Mouse (Mus musculus): Measurements from ENCODE around the gene Ctnna2.

Ctnna2 gene

DNA sequence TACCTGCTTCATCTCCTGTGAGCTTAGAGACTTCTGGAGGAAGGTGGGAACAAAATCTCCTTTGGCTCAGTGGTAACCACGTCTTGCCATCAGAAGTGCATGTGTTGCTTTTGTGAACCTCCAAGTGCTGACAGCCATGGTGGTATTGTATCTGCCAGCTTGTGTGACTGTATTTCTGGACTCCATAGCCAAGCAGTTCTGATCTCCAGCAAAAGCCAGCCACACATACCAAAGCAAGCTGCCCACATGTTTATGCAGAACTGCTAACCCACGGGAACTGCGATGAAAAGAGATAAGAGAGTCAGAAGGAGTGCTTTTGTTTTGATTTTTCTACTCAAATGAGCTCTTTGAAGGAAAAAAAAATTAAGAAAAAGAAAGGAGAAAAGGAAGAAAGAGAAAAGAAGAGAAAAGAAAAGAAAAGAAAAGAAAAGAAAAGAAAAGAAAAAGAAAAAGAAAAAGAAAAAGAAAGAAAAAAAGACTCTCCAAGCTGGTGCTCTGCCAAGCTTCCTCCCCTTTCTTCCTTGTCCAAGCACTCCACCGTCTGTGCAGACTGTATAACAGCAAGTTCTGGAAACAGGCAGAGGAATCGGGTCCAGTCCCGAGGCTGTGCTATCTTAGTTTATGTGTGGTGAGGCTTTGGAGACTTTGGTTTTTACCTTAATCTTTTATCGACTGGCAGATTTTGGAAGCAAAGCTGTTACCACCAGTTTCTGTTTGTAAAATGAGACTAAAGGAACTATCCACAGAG is 722.0 kb downstream of the Ctnna2 start:
- DNase-seq (ENCODE audit: low read depth, low spot score): no peak
- Histone ChIP-seq H3K36me3 (ENCODE audit: control insufficient read depth, insufficient read depth, low read length, poor library complexity, severe bottlenecking) (no peaks in the 10 kb centered on the region), H3K27me3 (ENCODE audit: control insufficient read depth, insufficient read depth, low read length, poor library complexity, severe bottlenecking) (no peaks in the 10 kb centered on the region)

DNA sequence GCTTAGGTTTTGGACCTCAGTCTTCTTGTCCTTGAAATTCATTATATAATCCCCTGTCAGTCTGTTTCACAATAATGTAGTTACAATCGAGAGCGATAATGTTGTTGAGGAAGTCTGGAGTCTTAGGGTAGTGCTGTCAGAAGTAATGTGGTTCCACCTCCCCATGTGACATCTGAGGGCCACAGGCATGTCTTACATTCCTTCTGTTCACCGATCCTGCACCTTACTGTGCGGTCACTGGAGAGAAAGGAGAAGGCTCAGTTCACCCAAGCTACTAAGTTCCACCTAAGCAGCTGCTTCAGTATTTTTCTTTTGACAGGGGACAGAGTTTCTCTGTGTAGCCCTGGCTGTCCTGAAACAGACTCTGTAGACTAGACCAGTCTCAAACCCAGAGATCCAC is 723.2 kb downstream of the Ctnna2 start:
- no peak for DNase-seq (ENCODE audit: low read depth, low spot score)
- H3K27me3 ChIP-seq (ENCODE audit: control insufficient read depth, insufficient read depth, low read length, poor library complexity, severe bottlenecking): no peaks in the 10 kb centered on the region
- no peaks in the 10 kb centered on the region for H3K36me3 ChIP-seq (ENCODE audit: control insufficient read depth, insufficient read depth, low read length, poor library complexity, severe bottlenecking)

DNA sequence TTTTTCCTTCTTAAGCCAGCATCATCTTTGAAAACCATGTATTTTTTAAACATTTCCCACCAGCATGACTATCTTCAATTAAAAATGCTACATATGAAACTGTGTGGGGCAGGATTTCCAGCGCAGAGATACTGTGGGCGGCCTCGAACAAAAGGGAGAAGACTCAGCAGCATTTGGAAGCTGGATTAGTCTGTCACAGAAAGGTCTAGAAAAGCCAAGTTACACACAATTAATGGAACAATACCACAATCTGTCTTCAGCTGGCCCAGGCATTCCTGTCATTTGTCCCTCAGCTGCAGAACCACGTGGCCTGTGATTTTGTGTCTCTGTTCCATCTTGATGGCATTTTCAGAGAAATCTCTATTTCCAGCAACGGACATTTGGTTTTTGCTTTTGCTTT is 726.0 kb downstream of the Ctnna2 start:
- no peak for DNase-seq (ENCODE audit: low read depth, low spot score)
- H3K36me3 ChIP-seq (ENCODE audit: control insufficient read depth, insufficient read depth, low read length, poor library complexity, severe bottlenecking): no peaks in the 10 kb centered on the region
- no peaks in the 10 kb centered on the region for H3K27me3 ChIP-seq (ENCODE audit: control insufficient read depth, insufficient read depth, low read length, poor library complexity, severe bottlenecking)

DNA sequence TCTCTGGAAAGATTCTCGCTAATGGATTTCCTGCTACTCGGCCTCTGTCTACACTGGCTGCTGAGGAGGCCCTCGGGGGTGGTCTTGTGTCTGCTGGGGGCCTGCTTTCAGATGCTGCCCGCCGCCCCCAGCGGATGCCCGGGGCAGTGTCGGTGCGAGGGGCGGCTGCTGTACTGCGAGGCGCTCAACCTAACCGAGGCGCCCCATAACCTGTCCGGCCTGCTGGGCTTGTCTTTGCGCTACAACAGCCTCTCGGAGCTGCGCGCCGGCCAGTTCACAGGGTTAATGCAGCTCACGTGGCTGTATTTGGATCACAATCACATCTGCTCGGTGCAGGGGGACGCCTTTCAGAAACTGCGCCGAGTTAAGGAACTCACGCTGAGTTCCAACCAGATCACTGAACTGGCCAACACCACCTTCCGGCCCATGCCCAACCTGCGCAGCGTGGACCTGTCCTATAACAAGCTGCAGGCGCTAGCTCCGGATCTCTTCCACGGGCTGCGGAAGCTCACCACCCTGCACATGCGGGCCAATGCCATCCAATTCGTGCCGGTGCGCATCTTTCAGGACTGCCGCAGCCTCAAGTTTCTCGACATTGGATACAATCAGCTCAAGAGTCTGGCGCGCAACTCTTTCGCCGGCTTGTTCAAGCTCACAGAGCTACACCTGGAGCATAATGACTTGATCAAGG is 735.8 kb downstream of the Ctnna2 start:
- DNase-seq (ENCODE audit: low read depth, low spot score): no peak
- Histone ChIP-seq H3K27me3 (ENCODE audit: control insufficient read depth, insufficient read depth, low read length, poor library complexity, severe bottlenecking) (no peaks in the 10 kb centered on the region), H3K36me3 (ENCODE audit: control insufficient read depth, insufficient read depth, low read length, poor library complexity, severe bottlenecking) (no peaks in the 10 kb centered on the region)

DNA sequence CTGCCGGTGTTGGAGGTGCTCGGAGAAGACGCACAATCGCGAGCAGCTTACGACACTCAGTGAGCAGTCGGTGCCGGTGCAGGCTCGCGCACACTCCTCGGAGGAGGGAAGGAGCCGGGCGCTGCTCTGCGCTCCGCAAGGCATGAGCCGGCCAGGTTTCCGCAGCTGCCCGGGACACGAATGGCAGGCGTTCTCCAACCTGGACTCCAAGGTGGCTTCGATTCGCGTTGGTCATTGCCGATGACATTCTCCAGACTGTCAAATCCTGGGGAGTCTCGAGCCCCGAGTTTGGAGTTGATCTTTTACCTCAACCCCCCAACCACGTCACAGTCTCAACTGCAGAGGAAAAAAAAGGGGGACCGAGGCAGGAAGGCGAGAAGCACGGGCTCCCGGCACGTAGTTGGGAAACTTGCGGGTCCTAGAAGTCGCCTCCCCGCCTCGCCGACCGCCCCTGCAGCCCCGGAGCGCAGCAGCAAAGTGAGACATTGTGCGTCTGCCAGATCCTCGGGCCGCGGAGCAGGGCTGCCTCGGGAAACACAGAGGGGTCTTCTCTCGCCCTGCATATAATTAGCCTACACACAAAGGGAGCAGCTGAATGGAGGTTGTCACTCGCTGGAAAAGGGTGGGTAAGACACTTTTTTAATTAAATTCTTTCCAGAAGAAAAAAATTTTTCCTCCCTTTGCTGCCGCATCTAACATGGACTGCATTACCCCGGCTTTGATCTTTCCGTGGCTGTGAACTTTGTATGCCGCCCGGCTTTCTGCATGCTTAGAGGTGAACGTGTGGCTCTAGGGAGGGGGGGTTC is 736.7 kb downstream of the Ctnna2 start, which contains the start of gene Lrrtm1:
Gene Lrrtm1, plus strand, starts transcription at position 89 of the 806 bp plus-strand sequence.
- Histone ChIP-seq H3K36me3 (ENCODE audit: control insufficient read depth, insufficient read depth, low read length, poor library complexity, severe bottlenecking) (no peaks in the 10 kb centered on the region), H3K27me3 (ENCODE audit: control insufficient read depth, insufficient read depth, low read length, poor library complexity, severe bottlenecking) (no peaks in the 10 kb centered on the region)
- DNase-seq (ENCODE audit: low read depth, low spot score): no peak

DNA sequence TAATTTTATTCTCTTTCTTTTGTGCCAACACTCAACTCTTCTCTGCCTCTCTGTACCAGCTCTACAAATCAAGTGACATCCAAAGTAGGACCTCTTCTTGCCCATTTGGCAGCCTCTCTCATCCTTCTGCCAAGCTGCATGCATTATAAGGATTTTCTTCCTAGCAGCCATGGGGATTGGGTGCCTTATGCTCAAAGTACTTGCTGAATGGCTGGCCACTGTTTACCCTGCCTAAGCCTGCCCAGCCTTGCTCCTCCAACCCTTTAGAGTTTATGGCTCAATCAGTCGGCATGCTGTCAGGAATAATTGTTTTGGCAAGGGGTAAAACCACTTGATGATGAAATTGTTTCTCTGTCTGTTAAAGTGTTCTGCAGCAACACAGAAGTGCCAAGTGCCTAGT is 739.1 kb downstream of the Ctnna2 start:
- Histone ChIP-seq H3K36me3 (ENCODE audit: control insufficient read depth, insufficient read depth, low read length, poor library complexity, severe bottlenecking) (no peaks in the 10 kb centered on the region), H3K27me3 (ENCODE audit: control insufficient read depth, insufficient read depth, low read length, poor library complexity, severe bottlenecking) (no peaks in the 10 kb centered on the region)
- no peak for DNase-seq (ENCODE audit: low read depth, low spot score)

DNA sequence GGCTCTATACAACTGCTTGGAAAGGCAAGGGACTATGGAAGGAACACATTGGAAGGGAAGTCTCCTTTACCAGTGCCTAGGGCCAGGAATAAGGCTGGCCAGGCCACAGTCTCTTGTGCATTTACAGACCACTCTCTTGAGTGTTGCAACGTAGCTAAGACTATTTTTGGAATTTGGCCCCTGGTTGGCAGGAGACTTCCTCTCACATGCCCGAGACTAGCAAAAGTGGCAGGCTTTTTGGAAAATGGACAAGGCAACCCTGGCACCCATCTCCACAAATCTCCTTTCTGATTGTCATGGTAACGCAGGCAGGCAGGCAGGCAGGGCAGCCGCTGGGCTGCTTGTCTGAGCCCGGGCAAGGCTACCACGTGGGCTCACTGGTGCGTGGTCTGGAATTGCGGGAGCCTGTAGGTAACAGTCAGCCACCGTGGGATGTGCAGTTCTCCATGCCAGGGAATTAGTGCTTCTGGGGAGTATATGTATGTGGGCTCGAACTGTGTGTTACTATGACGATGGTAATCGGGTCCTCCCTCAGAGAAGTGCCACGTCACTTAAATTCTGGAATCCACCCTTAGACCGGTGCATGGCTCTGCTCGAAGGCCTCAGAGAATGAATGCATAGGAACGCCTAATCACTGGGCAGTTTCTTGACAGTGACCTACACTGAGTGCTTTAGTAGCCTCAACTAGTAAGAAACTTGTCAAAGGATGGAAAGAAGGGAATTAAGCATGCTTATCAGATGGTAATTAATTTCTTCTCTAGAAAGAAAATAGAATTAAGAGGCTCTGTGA is 756.5 kb downstream of the Ctnna2 start:
- no peaks in the 10 kb centered on the region for H3K36me3 ChIP-seq (ENCODE audit: control insufficient read depth, insufficient read depth, low read length, poor library complexity, severe bottlenecking)
- H3K27me3 ChIP-seq (ENCODE audit: control insufficient read depth, insufficient read depth, low read length, poor library complexity, severe bottlenecking): no peaks in the 10 kb centered on the region
- DNase-seq (ENCODE audit: low read depth, low spot score): no peak

DNA sequence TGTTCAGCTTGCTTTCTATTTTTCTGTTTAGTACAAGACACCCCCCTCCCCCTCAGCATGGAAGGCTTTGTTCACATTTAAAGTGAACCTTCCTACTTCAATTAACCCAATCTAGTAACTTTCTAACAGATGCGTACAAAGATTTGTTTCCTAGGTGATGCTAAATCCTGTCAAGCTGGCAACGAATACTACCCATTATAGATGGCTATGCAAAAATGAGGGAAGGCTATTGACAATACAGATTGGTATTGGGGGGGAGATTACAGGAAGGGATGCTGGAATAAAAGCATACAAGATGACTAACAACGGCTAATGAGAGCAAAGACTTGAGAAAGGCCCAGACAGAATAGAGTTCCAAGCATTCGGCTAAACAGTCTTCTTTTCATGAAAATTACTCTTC is 758.7 kb downstream of the Ctnna2 start:
- Histone ChIP-seq H3K27me3 (ENCODE audit: control insufficient read depth, insufficient read depth, low read length, poor library complexity, severe bottlenecking) (no peaks in the 10 kb centered on the region), H3K36me3 (ENCODE audit: control insufficient read depth, insufficient read depth, low read length, poor library complexity, severe bottlenecking) (no peaks in the 10 kb centered on the region)
- DNase-seq (ENCODE audit: low read depth, low spot score): no peak

DNA sequence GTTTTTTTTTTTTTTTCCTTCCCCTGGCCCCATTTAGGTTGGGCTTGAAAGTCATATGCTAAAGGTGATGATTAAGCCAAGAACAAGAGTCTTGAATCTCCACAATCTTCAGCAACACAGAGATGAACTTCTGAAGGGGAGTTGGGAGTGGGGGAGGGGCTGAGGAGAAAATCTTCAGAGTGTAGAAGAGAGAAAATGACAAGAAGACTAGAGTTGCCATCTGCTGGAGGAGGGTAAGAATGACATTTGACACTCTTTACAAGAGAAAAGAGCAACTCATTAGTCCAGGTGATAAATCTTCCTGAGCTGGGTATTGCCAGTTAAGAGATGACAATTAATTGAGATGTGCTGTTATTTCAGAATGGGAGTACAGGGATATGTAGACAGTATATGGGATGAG is 760.6 kb downstream of the Ctnna2 start:
- no peak for DNase-seq (ENCODE audit: low read depth, low spot score)
- Histone ChIP-seq H3K27me3 (ENCODE audit: control insufficient read depth, insufficient read depth, low read length, poor library complexity, severe bottlenecking) (no peaks in the 10 kb centered on the region), H3K36me3 (ENCODE audit: control insufficient read depth, insufficient read depth, low read length, poor library complexity, severe bottlenecking) (no peaks in the 10 kb centered on the region)

DNA sequence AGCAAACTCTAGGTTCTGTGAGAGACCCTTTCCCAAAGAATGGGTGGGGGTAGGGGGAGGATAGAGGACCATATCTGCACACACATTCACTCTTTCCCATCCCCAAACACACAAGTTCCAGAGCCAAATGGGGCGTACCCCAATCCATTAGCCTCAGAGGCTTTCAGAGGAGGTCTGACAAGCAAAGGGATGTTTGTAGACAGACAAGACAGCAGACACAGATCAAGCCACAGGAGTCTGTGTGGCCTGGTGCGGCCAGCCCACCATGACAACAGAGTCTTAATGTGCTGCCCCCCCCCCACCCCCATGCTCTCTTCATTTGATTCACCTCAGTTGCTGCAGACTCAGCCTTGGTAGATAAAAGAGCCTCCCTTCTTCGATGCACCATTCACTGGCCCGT is 764.2 kb downstream of the Ctnna2 start:
- DNase-seq (ENCODE audit: low read depth, low spot score): no peak
- no peaks in the 10 kb centered on the region for H3K27me3 ChIP-seq (ENCODE audit: control insufficient read depth, insufficient read depth, low read length, poor library complexity, severe bottlenecking)
- no peaks in the 10 kb centered on the region for H3K36me3 ChIP-seq (ENCODE audit: control insufficient read depth, insufficient read depth, low read length, poor library complexity, severe bottlenecking)

DNA sequence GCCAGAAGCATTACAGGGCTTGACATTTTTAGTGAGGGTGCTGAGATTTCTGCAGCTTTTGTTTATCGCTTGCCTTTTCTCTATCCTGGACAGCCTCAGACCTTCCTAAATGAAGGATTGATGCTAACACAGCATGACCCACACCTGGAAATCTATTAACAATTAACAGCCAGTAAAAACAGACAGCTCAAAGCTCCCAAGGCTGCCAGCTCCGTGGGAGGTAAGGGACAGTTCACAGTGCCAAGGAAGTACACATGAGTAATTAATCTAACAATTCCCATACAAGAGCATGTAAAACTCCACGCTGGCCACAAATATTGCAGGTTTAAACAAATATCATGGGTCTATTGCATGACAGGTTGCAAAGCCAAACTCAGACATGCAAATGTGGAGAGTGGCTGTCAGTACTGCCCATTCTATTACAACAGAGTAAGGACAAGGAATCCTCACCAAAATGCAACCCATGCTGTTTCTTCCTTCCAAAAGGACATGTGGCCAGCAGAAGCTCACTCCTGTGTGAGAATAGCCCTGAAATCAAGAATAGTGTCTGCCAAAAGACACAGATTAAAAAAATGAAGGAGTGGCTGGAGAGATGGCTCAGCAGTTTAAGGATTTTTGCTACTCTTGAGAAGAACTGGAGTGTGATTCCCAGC is 765.6 kb downstream of the Ctnna2 start:
- Histone ChIP-seq H3K36me3 (ENCODE audit: control insufficient read depth, insufficient read depth, low read length, poor library complexity, severe bottlenecking) (no peaks in the 10 kb centered on the region), H3K27me3 (ENCODE audit: control insufficient read depth, insufficient read depth, low read length, poor library complexity, severe bottlenecking) (no peaks in the 10 kb centered on the region)
- no peak for DNase-seq (ENCODE audit: low read depth, low spot score)

DNA sequence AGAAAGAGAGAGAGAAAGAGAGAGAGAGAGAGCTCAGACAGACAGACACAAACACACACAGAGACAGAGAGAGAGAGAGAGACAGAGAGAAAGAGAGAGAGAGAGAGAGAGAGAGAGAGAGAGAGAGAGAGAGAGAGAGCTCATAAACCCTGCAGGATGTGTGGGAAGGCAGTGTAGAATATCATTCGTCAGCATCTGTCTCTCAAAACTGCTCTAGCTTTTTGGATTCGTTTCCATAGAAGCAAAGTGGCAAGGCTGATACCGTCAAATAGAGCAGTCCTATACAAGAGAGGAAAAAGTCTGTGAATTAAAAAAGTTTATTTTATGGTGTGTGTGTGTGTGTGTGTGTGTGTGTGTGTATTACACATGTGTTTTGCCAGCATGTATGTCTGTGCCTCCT is 769.6 kb downstream of the Ctnna2 start:
- DNase-seq (ENCODE audit: low read depth, low spot score): no peak
- no peaks in the 10 kb centered on the region for H3K36me3 ChIP-seq (ENCODE audit: control insufficient read depth, insufficient read depth, low read length, poor library complexity, severe bottlenecking)
- no peaks in the 10 kb centered on the region for H3K27me3 ChIP-seq (ENCODE audit: control insufficient read depth, insufficient read depth, low read length, poor library complexity, severe bottlenecking)

DNA sequence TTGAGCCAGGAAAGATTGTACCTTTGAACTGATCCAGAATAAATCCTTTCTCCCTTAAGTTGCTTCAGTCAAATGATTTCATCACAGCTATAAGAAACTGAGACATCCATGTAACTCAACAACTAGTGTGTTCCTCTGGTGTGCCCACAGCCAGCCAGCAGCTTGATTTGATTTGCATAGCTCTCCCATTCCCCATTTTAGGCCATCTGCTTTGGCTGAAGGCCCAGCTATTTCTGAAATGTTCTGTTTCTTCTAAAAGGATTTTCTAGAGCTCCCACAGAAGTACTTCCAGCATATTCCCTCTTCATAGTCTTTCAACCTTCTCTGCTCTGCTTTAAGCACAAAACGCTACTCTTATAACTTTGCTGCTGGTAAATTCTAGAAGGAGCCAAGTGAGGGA is 770.3 kb downstream of the Ctnna2 start:
- no peak for DNase-seq (ENCODE audit: low read depth, low spot score)
- Histone ChIP-seq H3K27me3 (ENCODE audit: control insufficient read depth, insufficient read depth, low read length, poor library complexity, severe bottlenecking) (no peaks in the 10 kb centered on the region), H3K36me3 (ENCODE audit: control insufficient read depth, insufficient read depth, low read length, poor library complexity, severe bottlenecking) (no peaks in the 10 kb centered on the region)

DNA sequence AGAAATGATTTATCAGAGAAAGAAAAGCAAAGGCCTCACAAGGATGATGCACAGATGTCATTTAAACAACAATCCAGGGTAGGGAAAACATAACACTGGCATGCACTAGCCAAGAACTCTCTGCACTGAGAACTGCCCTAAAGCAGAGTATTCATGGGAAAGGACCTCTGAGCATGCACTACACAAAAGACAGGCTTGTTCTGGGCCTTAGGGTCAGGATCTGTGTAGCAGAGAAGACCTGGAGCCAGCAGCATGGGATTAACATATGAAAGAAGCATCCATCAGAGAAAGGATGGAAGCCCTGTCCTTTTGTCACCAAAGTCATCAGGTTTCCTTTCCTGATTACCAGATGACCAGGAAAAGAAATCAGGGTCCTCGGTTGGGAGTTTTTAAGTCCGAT is 780.1 kb downstream of the Ctnna2 start:
- no peaks in the 10 kb centered on the region for H3K36me3 ChIP-seq (ENCODE audit: control insufficient read depth, insufficient read depth, low read length, poor library complexity, severe bottlenecking)
- DNase-seq (ENCODE audit: low read depth, low spot score): no peak
- no peaks in the 10 kb centered on the region for H3K27me3 ChIP-seq (ENCODE audit: control insufficient read depth, insufficient read depth, low read length, poor library complexity, severe bottlenecking)

Data from splenic B cell, adult 2 months (primary cell).